Mouse (Mus musculus) thymus, postnatal 36 days (tissue): ENCODE measurements around the gene Hnrnpab.
"Not testable (repeated sequence)": the region's sequence is repeated elsewhere in the genome, so short reads cannot be mapped to it uniquely, and the experiment has no call there.

Source experiments
- DNase-seq, 2 experiments: peaks; one replicate each; pipeline ENCODE4 v3.0.0; 2022; ENCODE audit warnings: mixed read lengths in 2 of 2

Gene Hnrnpab

GRCm38 (mm10) chr11:51633721-51634120 is 27.1 kb upstream of the Hnrnpab start:
- no peak for DNase-seq

- DNase-seq, result not testable (repeated sequence)
Observed at GRCm38 (mm10) chr11:51633200-51633599, 26.6 kb upstream of the Hnrnpab start.

- DNase-seq, result no peak
Observed at GRCm38 (mm10) chr11:51632130-51632753, 25.6 kb upstream of the Hnrnpab start.

GRCm38 (mm10) chr11:51629651-51630314 is 23.1 kb upstream of the Hnrnpab start:
- no peak for DNase-seq

- DNase-seq, result no peak
Observed at GRCm38 (mm10) chr11:51627907-51628306, 21.3 kb upstream of the Hnrnpab start.

GRCm38 (mm10) chr11:51627425-51627824 is 20.8 kb upstream of the Hnrnpab start:
- no peak for DNase-seq

GRCm38 (mm10) chr11:51625187-51625820 is 18.7 kb upstream of the Hnrnpab start:
- DNase-seq, result no peak

GRCm38 (mm10) chr11:51622971-51623491 is 16.4 kb upstream of the Hnrnpab start:
- DNase-seq, result no peak

GRCm38 (mm10) chr11:51621776-51622175 is 15.1 kb upstream of the Hnrnpab start:
- no peak for DNase-seq

- no peak for DNase-seq
Observed at GRCm38 (mm10) chr11:51620084-51620483, 13.4 kb upstream of the Hnrnpab start.

- peak; percentile 81 to 82 for DNase-seq
Observed at GRCm38 (mm10) chr11:51619409-51620060, 12.9 kb upstream of the Hnrnpab start, which contains the start of gene Nhp2. Nhp2 (plus strand) TSS chr11:51619735.

- DNase-seq, result no peak
Observed at GRCm38 (mm10) chr11:51618894-51619408, 12.3 kb upstream of the Hnrnpab start.

GRCm38 (mm10) chr11:51617693-51618092 is 11.0 kb upstream of the Hnrnpab start:
- peak; percentile 65 to 66 for DNase-seq

- DNase-seq, result not testable (repeated sequence)
Observed at GRCm38 (mm10) chr11:51616113-51616512, 9.5 kb upstream of the Hnrnpab start.

GRCm38 (mm10) chr11:51615601-51616000 is 9.0 kb upstream of the Hnrnpab start:
- DNase-seq, result peak; percentile 69 to 74

GRCm38 (mm10) chr11:51615129-51615528 is 8.5 kb upstream of the Hnrnpab start:
- DNase-seq, result no peak

- DNase-seq, result no peak
Observed at GRCm38 (mm10) chr11:51614256-51614655, 7.6 kb upstream of the Hnrnpab start.

- DNase-seq, result not testable (repeated sequence)
Observed at GRCm38 (mm10) chr11:51609940-51610339, 3.3 kb upstream of the Hnrnpab start.

- DNase-seq, result peak in 1 of 2 experiments; percentile 47
Observed at GRCm38 (mm10) chr11:51609266-51609909, 2.7 kb upstream of the Hnrnpab start.

GRCm38 (mm10) chr11:51607096-51607738 is 570 bp upstream of the Hnrnpab start:
- no peak for DNase-seq

- peak; percentile 86 to 91 for DNase-seq
Observed at GRCm38 (mm10) chr11:51605602-51606446, 823 bp downstream of the Hnrnpab start.
